Mouse (Mus musculus) gastrocnemius, postnatal 25 days (tissue): ENCODE data around the gene Ndufa4l2. TPM values are rescaled to one million over a fixed set of nuclear protein-coding genes. Genes with fewer than 3 reads are reported as not detected.

Source experiments
- DNase-seq: peaks from one replicate; pipeline ENCODE4 v3.0.0; 2022
- total RNA-seq, 2 experiments: library from RNA; stranded (reverse); gene quantifications; 1 replicate in 1 of 2; 2 replicates in 1 of 2; pipeline ENCODE4 v1.2.3; 2021

Ndufa4l2 gene
- total RNA-seq, 2 experiments from 2014 or later = 11.4 to 15.1 TPM

GRCm38 (mm10) chr10:127509837-127510701, 4.7 kb upstream of the Ndufa4l2 start:
- DNase-seq = no peak

DNA sequence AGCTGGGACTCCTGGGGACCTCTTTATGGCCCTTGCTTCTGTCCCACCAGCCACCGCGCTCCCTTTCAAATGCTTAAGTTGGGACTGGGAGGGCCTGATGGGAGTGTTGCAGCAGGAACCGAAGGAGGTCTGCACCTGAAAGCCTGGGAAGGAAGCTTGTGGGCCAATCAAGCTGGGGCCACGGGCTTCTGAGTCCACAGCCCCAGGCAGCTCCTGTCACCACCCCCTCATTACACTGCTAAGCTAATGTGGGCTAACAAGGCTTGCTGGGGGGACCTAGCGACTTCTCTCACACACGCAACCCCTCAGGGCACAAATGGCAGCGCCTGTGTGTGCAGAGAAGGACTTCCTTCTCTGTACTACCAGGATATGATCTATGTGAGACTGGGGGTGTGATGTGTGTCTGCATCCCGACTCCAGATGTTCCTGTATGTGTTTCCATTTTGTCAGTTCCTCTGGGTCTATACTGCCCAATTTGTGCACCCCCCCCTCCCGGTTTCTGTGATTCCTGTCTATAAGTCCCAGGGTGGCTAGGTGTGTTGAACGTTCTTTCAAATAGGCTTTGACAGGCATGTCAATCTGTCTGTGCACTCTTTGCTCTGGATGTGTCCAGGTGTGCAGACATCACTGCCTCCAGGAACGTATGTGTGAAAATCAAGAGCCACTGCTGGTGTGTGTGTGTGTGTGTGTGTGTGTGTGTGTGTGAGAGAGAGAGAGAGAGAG, 3.7 kb upstream of the Ndufa4l2 start:
- no peak for DNase-seq

GRCm38 (mm10) chr10:127511634-127512306, 3.0 kb upstream of the Ndufa4l2 start:
- no peak for DNase-seq

DNA sequence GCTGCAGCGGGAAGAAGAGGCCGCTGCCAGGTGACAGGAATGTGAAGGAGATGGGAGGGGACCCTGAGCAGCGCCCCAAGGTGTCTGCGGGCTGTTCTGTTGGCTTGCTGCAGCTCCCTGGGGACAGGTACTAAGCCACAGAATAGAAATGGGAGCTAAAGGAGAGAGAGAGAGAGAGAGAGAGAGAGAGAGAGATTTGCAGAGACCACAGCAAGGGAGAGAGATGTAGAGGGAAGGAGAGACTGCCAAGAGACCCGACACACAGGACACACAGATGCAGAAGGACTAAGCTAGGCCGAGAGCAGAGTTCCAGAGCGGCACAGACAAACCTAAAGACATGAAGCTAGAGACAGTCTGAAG, 2.5 kb upstream of the Ndufa4l2 start:
- no peak for DNase-seq

DNA sequence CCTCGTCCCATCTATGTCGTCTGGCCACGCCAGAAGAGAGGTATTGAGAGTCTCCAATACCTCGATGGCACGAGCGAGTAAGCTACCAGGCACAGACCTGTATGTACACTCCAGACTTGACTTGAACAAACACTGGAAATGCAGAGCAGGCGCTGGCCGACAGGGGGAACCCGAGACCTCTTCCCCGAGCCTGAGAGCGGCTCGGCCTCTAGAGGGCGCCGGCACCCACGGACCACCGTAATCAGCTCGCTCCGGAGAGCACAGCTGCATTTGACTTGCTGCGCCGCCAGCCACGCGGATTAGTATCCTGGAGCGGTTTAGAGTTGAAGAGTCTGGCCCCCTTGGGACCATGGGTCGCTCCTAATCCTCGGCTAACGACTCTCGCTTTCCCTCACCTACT, 2.0 kb upstream of the Ndufa4l2 start:
- DNase-seq = peak; percentile 88

DNA sequence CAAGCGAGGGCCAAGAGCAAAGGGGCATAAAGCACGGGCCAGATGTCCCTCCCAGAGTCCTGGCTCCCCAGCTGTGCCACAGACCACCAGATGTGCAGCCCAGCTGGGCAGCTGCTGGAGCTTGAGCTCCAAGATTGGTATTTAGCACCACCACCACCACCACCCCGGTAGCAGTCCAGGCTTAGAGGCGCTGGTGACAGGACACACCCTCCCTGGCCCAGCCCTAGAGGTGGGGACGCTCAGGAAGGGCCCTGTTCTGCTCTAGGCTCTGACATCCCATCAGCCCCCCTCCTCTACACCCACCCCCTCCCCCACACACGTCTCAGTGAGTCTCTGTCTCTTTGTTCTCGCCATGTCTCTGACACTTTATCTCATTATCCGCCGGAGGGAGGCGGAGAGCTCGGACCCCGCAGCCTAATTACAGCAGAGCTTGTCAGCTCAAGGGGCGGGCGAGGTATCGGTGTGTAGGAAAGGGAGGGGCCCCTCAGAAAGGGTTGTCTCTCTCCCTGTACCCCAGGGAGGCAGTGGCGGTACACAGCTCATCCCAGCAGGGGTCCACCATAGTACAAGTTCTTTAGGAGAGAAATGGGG, 1.2 kb upstream of the Ndufa4l2 start:
- DNase-seq = no peak

DNA sequence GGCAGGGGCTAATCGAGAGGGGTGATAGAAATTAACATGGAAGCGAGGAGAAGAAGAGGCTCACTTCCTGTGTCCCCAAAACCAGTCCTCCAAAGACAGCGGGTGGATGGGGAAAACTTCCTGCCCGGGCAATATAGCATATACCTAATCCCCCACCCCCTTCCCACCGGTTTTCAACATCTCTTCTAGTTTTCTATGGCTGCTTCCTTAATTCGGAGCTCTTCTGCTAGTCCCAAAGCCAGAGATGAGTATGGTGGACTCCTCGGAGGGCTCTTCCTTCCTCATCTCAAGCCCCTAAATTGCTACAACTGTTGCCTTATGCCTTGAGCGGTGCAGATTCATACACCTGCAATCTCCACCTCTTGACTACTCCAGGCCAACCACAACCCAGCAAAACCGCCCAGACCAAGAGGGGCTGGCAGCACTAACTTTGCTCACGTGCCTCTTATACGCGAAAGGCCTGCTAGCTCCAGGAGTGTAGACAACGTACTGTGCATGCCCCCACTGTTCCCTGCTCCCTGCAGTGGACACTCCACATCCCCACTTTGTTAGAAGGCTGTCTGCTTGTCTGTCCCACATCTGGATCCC, 562 bp upstream of the Ndufa4l2 start:
- DNase-seq = no peak

- DNase-seq = no peak
These were observed 660 bp downstream of the Ndufa4l2 start for GRCm38 (mm10) chr10:127515271-127515982.

DNA sequence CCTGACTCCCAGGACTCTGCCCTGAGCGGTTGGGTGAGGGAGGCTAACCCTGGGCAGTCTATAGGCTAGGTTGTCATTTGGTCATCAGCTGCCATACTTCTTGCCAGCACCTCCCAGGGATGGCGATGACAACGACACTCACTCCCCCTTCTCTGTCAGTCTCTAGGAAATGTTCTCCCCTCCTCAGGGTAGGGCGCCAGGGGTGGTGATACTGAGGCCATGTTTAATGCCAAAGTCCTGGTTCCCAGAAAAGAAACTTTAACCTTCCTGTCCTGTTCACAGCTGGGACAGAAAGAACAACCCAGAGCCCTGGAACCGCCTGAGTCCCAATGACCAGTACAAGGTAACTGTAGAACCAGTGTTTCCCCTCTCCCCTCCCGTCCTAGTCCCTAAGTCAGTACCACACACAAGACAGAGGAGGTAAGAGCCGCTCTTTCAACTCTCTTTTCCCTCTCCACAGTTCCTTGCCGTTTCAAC, 1.3 kb downstream of the Ndufa4l2 start:
- no peak for DNase-seq

DNA sequence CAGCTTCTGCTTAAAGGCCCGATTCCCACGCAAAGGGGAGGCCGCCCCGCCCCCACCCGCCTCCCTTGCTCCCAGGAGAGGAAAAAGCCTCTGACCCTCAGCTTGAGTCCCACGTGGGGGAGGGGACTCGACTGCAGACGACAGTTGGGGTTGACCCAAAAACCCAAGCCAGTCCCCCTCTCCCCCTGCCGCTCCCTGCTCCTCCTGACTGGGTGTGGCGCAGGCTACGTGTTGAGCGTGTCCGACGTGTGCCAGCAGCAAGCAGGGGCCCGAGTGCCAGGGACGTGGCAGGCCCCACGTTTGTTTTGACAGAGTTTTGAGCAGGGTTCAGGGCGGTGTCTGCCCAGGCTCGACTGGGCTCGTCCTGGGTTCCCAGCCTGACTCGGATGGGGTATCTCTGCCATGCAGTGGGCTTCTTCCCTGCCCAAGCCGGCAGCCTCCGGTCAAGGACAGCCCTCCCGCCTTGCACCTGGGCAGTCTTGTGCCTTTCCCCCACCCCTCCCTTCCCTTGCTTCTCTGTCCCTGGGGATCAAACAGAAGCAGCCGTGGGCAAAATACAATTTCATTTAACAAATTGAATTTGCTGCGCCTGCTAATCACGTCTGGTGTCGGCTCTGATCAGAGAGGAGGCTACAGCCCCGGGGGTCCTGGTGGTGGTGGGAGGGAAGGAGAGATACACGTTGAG, 2.0 kb downstream of the Ndufa4l2 start:
- peak; percentile 65 for DNase-seq

DNA sequence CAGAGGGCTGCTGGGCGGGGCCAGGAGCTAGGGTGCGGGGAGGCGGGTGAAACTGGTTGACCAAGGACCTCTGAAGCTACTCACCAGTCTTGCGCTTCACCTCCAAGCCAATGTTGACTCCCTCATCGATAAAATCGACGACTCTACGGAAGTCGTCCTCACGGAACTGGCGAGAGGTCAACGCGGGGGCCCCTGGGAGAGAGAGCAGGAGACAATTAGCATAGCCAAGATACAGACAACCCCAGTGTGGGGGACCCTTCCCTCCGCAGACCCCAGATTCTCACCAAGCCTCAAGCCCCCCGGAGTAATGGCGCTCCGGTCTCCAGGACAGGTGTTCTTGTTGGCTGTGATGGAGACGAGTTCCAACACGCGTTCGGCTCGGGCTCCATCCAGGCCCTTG, 3.2 kb downstream of the Ndufa4l2 start:
- DNase-seq = no peak

DNA sequence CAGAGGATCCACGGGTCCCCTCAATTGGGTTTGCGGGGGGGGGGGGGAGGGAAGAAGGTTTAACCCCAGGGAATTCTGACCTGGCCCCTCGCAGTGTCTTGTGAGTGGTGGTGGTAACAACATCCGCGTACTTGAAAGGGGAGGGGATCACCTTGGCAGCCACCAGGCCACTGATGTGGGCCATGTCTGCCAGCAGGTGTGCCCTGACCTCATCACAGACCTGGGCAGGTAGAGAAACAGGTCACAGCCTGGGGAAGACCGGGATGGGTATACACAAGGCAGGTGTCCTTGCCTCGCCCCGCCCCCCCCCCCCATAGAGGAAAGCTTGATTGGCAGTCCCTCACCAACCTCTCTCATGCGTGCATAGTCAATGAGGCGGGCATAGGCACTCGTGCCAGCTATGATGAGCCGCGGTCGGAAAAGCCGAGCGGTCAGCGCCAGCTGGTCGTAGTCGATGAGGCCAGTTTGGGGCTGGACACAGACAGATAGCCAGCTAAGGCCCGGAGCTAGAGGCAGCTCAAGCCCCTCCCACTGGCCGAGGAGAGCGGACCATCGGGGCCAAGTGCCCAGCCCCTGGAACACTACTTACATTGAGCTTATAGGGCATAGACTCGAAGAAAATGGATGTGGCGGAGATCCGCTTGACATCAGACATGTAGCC, 4.4 kb downstream of the Ndufa4l2 start:
- no peak for DNase-seq

DNA sequence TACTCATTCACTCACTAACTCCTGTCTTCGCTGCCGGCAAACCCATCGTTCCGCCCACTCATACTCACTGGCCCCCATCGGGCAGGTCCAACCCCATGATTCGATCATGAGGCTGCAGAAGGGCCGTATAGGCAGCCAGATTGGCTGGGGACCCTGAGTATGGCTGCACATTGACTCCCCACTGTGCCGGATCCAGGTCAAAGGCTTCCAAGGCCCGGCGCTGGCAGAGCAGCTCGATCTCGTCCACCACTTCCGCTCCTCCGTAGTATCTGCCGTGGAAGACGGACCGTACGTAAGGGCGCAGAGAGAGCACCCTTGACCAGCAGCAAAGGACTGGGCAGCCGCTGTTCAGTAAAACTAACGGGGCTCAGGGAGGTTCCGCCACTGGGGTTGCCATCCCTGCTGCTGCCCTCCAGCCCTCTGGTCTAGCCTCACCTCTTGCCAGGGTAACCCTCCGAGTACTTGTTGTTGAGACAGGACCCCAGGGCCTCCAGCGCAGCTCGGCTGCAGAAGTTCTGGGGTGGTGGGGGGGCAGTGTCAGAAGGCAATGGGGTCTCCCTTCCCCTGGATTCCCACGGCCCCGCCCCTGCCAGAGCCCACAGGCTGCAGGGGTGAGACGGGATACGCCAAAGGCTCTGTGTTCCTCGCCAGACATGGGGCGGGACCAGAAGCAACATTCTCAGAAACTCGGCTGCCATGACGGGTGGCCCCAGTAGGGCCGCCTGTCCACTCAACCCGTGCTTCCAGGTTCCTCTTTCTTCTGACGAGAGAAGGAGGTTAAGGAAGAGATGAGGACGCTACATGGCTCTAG, 5.3 kb downstream of the Ndufa4l2 start:
- no peak for DNase-seq

DNA sequence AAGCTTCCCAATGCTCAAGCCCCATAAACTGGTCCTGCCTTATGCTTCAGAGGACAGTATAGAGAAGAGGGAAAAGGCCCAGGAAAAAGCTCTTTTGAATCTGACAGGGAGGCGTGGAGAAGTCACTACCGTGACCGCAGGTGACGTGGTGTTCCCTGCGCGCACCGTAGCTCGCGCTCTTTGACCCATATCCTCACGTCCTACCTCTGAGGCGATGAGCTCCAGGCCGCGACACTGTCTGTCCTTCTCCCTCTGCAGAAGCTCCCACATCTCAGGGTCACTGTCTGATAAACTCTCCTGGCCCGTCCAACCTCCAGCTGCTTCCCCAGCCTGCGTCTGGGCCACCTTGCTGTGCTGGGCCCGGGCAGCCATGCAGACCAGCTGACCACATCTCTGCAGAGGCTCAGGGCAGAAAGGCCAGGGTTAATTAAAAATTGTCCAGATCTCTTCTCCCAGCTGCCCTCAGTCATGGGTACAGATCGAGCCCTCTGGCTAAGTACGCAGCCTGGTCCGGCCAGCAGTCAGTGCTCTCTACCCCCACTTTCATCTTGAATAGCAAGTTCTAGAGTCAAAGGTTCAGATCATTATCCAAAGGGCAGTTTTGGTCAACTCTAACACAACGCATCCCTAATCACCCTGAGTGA, 6.1 kb downstream of the Ndufa4l2 start:
- no peak for DNase-seq

DNA sequence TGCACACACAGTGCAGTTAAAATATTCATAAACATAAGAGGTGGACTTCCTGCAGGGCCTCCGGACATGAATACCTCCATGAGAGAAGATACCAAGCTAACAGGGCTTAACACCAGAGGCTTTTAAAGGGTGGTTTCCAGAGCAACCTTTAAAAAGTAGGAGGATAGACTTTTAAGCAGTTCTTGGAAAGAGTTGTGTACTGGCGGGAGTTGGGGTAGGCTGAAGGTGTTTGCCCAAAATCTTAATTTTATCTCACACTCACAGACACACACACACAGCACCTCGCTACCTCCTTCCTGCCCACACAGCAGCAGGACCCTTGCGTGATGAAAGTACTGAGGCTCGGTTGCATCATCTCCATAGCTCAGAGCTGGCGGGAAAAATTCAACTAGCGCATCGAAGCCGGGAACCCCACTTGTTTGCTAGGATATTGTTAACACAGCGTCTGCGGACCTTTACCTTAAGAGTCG, 6.9 kb downstream of the Ndufa4l2 start:
- DNase-seq = no peak

GRCm38 (mm10) chr10:127522088-127522581, 7.4 kb downstream of the Ndufa4l2 start, which contains the start of gene Shmt2:
Gene Shmt2, minus strand, starts transcription at chr10:127522444.
- peak; percentile 70 for DNase-seq

GRCm38 (mm10) chr10:127524646-127525255, 10.0 kb downstream of the Ndufa4l2 start:
- no peak for DNase-seq

DNA sequence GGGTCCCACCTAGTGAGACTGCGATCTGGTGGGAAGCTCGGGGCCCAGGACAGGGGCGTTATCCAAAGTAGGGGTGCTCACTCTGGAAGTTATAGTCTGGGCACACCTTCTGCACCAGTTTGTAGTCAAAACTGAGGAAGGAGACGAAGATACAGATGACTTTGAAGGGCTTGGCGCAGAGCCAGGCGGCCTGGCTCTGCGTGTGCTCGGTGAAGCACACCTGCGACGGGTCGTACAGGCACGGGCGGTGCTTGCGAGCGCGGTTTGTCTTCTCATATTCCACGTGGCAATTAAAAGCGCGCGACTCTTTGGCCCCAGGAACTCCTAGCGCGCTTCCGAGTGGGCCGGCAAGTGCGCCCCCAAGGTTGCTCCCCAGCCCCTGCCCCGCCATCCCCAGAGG, 11.3 kb downstream of the Ndufa4l2 start:
- DNase-seq = no peak
